Mouse (Mus musculus) CD8-positive naive resting alpha-beta T cell, adult 2 months (primary cell): ENCODE data around the gene Slc20a1.

ENCODE experiments used
- DNase-seq, 2 experiments: peaks; one replicate each; pipeline ENCODE4 v3.0.0; 2022; ENCODE audit warnings: low read depth in 2 of 2, low spot score in 2 of 2

Slc20a1 gene

DNA sequence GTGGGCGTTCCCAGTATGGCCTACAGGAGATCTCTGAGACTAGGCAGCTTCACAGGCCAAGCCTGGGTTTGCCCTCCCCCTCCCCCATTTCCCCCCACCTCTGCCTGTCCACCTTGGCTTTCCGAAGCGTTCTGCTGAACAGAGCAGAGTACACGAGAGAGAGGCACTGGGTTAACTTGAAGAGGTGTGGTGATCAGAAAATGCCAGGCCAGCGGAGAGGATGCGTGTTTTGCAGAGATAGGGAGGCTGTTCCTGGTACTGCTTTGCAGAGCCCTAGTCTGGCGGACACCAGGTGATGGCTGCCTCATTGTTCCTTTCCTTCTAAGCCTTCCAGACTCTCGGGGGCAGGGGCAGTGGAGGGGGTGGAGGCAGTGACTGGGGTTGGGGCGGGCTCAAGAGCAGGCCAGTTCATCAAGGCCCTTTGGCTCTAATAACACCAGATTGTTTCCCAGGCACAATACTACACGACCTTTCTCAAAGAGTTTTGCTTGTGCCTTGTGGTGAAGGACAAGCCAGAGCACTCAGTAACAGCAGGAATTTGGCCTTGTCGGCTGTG lies 27.8 kb downstream of the Slc20a1 start:
- no peak for DNase-seq

GRCm38 (mm10) chr2:129227011-129227529 lies 28.5 kb downstream of the Slc20a1 start:
- DNase-seq = no peak

DNA sequence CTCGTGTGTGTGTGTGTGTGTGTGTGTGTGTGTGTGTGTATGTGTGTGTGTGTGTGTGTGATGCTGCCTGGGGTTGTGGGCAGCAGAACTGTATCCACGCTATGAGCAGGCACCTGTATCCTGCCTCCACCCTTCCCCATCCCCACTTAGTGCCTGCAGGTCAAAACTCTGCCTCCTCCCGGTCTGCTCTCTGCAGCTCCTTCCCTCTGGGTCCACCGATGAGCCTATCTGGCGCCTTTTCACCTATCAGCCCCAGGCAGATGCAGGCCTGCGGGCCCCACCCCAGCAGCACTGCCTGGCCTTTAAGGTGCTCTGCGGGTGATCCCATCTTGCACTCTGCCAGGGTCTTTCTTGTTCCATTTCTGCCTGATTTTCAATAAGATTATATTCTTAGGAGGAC lies 29.1 kb downstream of the Slc20a1 start:
- DNase-seq = no peak

- DNase-seq = no peak
Measured at GRCm38 (mm10) chr2:129228571-129228970, 30.0 kb downstream of the Slc20a1 start.

DNA sequence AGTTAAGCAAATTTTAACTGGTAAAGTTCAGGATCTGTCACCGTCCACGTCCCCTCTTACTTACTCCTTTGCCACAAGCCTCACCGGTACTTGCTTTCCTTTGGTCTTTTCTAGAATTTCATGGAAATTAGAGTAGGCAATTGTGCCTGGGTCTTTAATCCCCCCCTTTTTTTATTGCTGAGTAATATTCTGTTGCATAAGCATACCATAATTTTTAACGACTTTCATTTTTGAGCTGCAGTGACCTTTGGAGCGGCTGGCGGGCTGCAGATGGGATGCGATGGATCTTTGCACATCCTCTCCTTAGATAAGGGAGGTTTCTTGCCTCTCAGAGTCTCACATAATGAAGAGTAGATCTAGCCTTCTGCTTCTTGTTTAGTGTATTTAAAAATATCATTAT lies 30.8 kb downstream of the Slc20a1 start:
- no peak for DNase-seq

- no peak for DNase-seq
Measured at GRCm38 (mm10) chr2:129232023-129232422, 33.5 kb downstream of the Slc20a1 start.

- no peak for DNase-seq
Measured at GRCm38 (mm10) chr2:129232484-129232883, 33.9 kb downstream of the Slc20a1 start.

DNA sequence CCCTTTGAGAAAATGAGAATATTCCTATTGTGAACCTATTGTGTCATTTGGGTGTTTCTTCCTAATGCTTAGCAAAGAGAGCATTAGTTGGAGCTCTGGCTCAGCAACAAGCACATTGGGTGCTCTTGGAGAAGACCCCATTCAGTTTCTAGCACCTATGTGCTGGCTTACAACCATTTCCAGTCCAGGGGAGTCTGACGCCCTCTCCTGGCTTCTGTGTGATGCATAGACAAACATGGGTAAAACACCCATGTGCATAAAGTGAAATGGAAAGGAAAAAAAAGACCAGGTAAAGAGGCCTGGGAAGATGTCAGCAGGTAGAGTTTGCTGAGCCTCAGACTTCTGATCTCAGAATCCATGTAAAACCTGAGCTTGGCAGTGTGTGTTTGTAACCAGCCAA lies 34.7 kb downstream of the Slc20a1 start:
- DNase-seq = no peak

- no peak for DNase-seq
Measured at GRCm38 (mm10) chr2:129233803-129234477, 35.4 kb downstream of the Slc20a1 start.

DNA sequence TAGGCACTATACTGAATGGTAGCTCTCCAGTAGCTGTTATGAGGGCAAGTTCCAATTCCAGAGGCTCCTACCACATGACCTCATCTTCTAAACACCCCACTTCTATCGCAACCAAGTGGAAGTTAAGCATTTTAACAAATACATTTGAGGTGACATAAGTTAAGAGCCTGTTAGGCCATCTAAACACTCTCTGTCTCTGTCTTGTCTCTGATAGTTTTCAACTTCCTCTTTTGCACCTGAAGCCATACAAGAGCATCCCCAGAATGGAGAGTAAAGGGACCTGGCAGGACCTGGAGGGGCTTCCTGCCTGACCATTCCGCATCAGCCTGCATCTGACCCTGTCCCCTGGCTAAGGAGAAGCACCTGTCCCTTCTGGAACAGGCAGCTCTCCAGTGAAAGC lies 36.2 kb downstream of the Slc20a1 start:
- no peak for DNase-seq

- no peak for DNase-seq
Measured at GRCm38 (mm10) chr2:129236526-129236925, 38.0 kb downstream of the Slc20a1 start.

- no peak for DNase-seq
Measured at GRCm38 (mm10) chr2:129240726-129241432, 42.3 kb downstream of the Slc20a1 start.

GRCm38 (mm10) chr2:129241845-129242833 lies 43.6 kb downstream of the Slc20a1 start:
- DNase-seq = no peak

- DNase-seq = no peak
Measured at GRCm38 (mm10) chr2:129243005-129243404, 44.4 kb downstream of the Slc20a1 start.

- DNase-seq = peak; percentile 34 to 40
Measured at GRCm38 (mm10) chr2:129243786-129244185, 45.2 kb downstream of the Slc20a1 start.

DNA sequence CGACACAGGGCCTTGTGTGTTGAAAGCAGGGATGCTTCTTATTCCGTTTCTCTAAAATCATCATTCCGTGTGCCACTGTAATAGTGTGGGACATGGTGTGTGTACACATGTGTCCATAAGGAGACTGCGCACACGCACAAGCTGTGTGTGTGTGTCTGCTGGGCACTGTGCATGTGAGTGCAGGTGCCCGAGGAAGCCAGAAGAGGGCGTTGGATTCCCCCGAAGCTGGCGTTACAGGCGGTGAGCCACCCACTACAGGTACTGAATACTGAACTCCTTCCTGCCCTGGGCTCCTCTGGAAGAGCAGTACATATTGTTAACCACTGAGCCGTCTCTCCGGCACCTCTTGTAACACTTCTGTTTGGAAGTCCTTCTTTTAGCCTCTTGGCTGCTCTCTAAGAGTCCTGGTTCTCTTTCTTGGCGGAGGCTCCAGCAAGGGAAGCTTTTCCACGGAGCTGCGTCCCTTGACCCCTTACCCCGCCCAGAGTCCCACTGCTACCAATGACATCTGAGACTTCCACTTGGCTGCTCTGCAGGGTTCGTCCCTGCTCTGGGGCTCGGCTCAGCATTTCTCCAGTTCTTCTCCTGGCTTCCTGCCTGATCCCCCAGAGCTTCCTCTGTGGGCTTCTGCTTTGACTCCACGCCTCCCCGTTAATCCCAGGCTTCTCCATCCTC lies 46.0 kb downstream of the Slc20a1 start:
- no peak for DNase-seq

DNA sequence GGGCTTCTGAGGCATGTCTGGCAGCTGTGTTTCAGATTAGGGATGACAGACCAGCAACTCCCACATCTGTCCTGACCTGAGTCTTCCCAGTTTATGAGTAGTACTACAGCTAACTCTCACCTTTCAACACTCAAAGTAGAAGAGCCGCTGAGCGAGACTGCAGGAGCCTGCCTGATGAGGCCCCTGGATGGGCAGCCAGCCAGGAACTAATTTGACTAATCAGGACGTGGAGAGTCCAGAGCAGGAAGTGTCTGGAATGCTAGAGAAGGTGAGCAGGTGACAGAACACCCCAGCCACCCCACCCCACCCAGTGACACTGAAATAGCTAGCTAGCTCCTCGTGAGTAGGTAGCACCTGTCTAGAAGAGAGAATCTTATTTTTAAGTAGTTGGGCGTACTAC lies 47.1 kb downstream of the Slc20a1 start:
- DNase-seq = no peak

DNA sequence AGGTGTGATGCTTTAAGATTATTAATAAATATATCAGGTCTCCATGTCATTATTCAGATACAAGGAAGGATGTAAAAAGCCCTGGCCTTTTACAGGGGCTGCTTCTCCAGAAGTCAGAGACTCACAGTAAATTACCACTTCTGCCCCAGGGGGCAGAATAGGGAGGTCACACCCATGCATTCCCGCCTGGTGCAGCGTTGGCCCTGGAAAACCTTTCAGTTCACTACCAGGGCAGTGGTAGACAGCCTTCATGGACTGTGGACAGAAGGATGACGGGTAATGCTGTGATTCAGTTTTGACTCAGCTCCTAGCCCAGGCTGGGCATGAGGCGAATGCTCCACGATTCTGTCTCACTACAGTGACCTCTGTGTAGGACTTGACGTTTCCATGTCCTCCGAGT lies 47.9 kb downstream of the Slc20a1 start:
- DNase-seq = no peak

GRCm38 (mm10) chr2:129246924-129247323 lies 48.4 kb downstream of the Slc20a1 start:
- DNase-seq = no peak

DNA sequence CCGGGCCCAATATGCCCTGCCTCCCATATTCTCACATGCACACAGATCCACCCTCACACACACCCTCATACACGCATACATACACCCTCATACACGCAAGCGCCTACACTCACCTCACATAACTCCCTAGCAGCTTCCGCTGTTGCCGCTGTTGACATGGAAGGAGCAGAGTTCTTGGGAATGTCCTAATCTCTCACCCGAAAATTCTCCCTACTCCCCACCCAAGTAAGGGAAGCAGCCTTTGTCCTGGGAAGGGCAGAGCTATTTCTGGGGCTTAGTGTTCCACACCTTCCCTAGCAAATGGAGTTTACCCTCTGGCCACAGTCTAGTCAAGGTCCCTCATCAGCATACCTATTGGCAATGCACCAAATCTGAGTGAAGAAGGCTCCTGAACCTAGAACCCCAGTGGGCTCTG lies 49.1 kb downstream of the Slc20a1 start:
- no peak for DNase-seq

DNA sequence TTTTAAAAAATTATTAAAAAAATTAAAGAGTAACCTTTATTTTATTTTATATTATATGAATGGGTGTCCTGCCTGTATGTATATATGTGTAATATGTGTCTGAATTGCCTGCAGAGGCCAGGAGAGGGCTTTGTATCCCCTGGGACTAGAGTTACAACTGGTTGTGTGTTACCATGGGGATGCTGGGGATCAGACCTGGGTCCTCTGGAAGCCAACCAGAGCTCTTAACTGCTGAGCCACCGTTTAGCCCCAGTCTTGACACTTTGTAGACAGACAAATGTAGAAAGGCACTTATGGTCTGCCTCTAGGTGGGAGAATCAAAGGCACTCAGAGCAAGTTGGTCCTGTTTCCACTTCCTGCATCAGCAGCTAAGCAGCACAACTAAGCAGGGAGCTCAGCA lies 50.8 kb downstream of the Slc20a1 start:
- no peak for DNase-seq
